Mouse (Mus musculus) G1E (cell line): ENCODE results near the gene Magi2.

Experiments used
- CTCF ChIP-seq: IDR thresholded peaks from 2 replicates; pipeline ENCODE4 v1.5.1; 2012; ENCODE audit warnings: low read depth, low read length, inconsistent platforms, mixed read lengths
- GATA1 ChIP-seq: IDR thresholded peaks from 2 replicates; pipeline ENCODE4 v1.6.1; 2012; ENCODE audit warnings: borderline replicate concordance, low read length, inconsistent platforms, mixed read lengths
- GATA2 ChIP-seq: IDR thresholded peaks from 2 replicates; pipeline ENCODE4 v1.6.1; 2012; ENCODE audit warnings: low read depth, low read length, inconsistent platforms, borderline replicate concordance
- POLR2AphosphoS5 ChIP-seq: IDR thresholded peaks from 2 replicates; pipeline ENCODE4 v1.6.1; 2012; ENCODE audit warnings: low read depth, low read length, inconsistent platforms; ENCODE audit not compliant: insufficient replicate concordance
- TAL1 ChIP-seq: conservative IDR thresholded peaks from 2 replicates; pipeline ENCODE4 v1.6.1; 2012; ENCODE audit warnings: low read depth, low read length, inconsistent platforms, mixed read lengths

- TF ChIP-seq CTCF, result no peak
- TF ChIP-seq POLR2AphosphoS5, result no peak
- TF ChIP-seq TAL1, result no peak
- no peak for TF ChIP-seq GATA2
- no peak for TF ChIP-seq GATA1
Measured at GRCm38 (mm10) chr5:19666416-19666815, 439.6 kb downstream of the Magi2 start.
